Mouse (Mus musculus): ENCODE data around the gene Olfr324.
A peak's percentile ranks its signal among the peaks of the same experiment; 100 is the strongest.

The Olfr324 gene

DNA sequence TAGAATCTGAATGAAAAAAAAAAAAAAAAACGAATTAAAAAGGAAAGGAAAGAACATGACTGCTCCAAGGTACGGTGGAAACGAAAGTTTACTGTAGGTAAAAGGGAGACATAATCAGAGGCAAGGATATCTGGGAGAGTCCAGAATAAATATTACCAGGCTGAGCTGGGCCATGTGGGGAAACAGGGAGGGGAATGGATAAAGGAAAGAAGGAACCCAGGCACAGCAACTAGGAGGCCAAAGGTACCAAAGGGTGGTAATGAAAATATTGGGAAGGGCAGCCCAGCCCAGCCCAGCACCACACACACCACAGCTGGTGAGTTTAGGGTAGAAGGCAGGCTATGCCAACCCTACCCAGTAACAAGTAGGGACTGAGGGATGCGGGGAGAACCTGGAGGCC is 40.0 kb downstream of the Olfr324 start:
- no peak for DNase-seq (ENCODE audit: low read depth, low spot score)

DNA sequence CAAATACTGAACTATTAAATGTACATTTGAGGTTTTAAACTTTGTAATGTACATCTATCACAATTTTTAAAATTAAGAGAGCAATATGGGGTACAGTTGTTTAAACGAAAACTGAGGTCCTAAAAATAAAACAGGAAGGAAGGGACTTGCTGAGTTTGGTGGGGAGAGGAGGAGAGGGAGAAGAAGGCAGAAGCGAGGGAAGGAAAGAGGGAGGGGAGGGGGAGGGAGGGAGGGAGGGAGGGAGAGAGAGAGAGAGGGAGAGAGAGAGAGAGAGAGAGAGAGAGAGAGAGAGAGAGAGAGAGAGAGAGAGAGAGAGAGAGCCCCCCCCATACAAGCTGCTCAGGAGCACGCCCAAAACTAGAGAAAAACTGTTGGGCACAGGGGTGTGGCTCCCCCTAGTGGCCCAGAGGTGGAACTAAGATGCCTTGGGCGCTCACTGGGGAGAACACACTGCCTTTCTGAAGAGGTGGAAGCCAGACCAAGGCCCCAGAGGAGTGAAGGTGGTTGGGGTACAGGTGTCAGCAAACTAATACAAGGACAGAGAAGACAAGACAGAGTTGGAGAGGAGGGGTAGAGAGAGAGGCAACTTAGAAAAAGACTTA is 41.6 kb downstream of the Olfr324 start:
- peak; percentile 68 for DNase-seq (ENCODE audit: low read depth, low spot score)

DNA sequence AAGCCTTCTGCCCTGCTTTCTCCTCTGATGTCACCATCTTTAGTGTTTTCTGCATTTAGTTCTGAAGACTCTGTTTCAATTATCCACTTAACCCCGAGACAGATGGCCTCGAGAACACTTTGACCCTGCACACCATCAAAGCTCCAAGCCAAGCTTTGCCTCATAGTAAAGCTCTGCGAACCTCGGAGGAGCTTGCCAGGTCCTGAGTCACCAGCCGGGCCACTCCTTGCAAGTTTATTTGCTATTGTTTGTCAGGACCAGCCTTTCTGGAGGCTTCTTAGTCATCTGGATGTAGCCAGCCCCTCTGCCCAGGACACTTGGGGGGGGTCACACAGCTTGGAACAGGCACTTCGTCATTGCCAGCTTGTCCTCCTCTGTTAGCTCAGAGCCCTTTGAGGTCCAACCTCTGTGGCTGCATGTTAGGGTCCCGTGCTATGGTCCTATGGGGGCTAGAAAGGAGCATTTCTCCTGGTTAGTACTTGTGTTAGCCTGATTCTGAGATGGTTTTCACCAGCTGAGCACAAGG is 43.3 kb downstream of the Olfr324 start:
- DNase-seq (ENCODE audit: low read depth, low spot score): no peak

DNA sequence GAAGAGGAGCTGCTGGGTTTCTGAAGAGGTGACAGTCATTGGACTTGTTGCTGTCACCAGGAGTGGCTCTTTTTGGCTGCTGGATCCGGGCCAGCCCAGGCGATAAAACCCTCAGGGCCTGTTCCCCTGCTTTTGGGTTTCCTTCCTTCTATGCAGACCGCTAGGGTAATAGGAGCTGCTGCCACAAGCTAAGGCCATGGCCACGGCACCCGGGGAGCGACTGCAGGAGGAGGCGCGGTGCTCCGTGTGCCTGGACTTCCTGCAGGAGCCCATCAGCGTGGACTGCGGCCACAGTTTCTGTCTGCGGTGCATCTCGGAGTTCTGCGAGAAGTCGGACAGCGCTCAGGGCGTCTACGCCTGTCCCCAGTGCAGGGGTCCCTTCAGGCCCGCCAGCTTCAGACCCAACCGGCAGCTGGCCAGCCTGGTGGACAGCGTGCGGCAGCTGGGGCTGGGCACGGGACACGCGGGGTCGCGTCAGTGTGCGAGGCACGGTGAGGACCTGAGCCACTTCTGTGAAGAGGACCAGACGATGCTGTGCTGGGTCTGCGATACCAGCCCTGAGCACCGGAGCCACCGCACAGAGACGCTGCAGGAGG is 45.5 kb downstream of the Olfr324 start, which contains the start of gene Trim58:
TSS of gene Trim58 (plus strand) at position 194 of the 596 bp plus-strand sequence.
- DNase-seq (ENCODE audit: low read depth, low spot score): peak; percentile 52

DNA sequence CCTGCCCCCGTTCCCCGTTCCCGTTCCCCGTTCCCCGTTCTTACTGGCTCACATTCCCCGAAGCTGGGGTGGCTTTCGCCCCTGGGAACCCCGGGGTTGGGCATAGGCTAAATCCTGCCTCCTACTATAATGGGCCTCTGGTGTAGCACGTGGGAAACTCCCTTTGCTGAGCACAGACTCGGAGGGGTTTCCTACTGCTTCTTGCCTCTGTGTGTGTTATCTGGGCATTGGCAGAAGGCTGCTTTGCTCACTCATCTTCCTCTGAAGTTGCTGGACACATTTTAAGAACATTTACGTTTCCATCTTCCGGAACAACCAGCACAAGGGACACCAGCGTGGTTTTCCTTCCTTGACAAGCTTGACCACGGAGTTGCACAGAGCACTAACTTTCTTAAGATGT is 46.1 kb downstream of the Olfr324 start:
- DNase-seq (ENCODE audit: low read depth, low spot score): peak; percentile 73

DNA sequence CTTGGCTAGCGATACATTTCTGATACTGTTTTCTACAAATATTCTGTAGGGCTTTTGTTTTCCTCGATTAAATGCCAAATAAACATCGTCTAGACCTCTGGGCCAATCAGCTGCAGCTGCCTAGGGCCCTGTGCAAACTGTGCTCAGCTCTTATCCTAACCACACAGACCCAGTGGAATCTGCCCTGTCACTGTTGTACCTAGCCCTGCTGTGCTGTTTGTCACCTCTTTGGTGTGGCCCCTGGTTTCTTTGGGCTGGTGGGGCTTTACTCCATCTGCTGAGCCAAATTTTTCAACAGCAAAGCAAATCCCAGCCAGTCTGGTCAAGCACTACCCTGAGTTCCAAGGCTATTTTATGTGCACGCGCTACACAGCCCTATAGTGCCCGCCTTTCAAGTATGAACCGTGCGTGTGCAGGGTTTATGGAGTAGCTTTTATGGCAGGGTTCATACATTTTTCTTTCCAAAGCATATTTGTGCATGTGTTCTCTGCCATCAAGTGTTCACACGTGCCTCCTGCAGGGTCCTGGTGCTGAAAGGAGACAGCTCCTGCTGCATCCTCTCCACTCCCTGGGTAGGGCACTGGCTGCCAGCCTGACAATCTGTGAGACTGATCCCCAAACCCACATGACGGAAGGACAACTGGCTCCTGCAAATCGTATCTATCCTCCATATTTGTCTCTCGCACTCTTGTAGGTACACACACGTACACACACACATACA is 46.9 kb downstream of the Olfr324 start:
- peak; percentile 93 for DNase-seq (ENCODE audit: low read depth, low spot score)

DNA sequence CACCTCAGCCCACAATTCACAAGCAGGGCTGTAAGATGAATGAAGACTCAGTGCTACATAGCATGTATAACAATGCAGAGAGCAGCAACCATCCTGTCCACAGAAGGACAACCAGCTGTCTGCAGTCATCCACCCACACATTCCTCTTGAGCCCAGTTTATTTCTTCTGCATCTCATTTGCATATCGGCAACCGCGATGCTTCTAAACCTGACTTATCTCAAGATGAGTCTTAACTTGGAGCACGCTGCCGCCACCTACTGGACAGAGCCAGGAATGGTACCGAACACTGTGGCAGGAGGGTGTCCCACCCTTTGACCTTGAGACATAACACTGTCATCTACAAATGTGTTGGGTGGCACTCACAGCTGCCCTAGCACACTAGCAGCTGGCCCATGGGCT is 48.4 kb downstream of the Olfr324 start:
- DNase-seq (ENCODE audit: low read depth, low spot score): peak; percentile 92

All from c-Kit-negative CD71-positive TER-119-positive erythroid progenitor cells, embryonic 14.5 days (primary cell).